Mouse (Mus musculus) ovary, adult 18-20 months (tissue): ENCODE results near the gene Pyroxd2.

Source experiments
- DNase-seq: peaks from one replicate; pipeline ENCODE4 v3.0.0; 2022; ENCODE audit warnings: low spot score, mixed read lengths

Gene Pyroxd2

DNA sequence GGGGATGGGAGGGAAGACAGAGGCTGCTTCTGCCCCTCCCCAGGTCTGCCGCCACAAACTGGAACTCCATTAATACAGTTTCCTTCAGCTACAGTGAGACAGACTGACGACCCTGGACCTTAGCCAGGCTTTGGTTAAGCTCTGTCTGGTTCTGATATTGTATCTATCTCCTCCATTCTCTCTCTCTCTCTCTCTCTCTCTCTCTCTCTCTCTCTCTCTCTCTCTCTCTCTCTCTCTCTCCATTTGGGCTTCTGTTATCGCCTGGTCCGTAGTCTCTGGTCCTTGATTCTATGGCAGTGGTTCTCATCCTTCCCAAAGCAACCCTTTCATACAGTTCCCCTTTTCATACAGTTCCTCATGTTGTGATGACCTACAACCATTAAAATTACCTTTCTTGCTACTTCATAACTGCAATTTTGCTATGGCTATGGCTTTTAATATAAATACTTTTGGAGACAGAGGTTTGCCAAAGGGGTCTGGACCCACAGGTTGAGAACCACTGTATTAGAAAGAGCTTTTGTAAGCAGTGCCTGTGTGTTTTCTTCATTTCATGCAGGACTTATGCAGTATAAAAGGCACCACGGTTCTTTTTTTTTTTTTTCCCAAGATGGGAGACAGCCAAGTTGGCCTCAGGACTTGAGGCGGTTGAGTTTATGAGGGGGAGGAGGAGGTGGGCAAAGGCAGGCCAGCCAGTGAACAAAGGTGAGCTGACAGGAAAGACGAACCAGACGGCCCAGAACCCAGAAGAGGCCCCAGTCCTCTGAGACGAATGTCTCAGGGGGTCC lies 7.3 kb downstream of the Pyroxd2 start:
- DNase-seq = no peak

GRCm38 (mm10) chr19:42744162-42744586 lies 8.4 kb downstream of the Pyroxd2 start:
- DNase-seq = no peak

GRCm38 (mm10) chr19:42743261-42743660 lies 9.3 kb downstream of the Pyroxd2 start:
- DNase-seq = no peak

GRCm38 (mm10) chr19:42741884-42742283 lies 10.7 kb downstream of the Pyroxd2 start:
- DNase-seq = no peak

- no peak for DNase-seq
Measured at GRCm38 (mm10) chr19:42740163-42740899, 12.2 kb downstream of the Pyroxd2 start.

GRCm38 (mm10) chr19:42739734-42740133 lies 12.8 kb downstream of the Pyroxd2 start:
- DNase-seq = no peak

DNA sequence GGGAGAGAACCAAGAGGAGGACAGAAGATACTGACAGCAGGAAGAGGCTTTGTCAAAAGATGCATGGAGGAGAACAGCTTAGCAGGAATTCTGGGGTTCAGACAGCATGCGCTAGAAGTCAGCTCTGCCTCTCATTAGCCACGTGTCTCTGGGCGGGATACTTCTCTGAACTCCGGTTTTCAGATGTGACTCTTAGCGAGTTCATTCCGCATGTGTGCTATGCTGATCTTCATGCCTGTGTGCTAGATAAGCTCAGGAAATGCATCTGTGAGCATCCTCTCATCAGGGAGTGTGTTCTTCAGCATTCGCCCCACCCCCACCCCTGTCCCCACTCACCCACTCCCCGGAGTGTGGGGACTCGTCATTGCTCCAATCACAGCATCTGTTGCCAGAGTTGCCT lies 14.8 kb downstream of the Pyroxd2 start:
- DNase-seq = no peak

- no peak for DNase-seq
Measured at GRCm38 (mm10) chr19:42734982-42735381, 17.6 kb downstream of the Pyroxd2 start.

DNA sequence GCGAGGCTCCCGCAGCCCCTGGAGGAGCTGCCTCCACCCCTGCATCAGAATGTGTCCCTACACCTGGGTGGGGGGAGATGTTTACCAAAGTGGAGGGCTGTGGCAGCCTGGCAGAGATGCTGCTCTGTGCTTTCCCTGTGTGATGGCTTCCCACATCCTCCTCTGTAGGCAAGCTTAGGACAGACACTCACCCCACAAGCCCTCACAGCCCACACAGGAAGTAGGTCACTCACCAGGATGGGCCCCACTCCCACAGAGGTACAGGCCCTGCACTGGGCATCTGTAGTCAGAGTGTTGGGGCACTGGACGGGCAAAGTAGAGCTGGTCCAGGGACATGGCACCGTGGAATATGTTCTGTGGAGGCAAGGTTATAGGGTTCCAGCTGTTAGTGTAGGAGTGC lies 25.2 kb downstream of the Pyroxd2 start:
- DNase-seq = no peak

GRCm38 (mm10) chr19:42726766-42727165 lies 25.8 kb downstream of the Pyroxd2 start:
- no peak for DNase-seq

DNA sequence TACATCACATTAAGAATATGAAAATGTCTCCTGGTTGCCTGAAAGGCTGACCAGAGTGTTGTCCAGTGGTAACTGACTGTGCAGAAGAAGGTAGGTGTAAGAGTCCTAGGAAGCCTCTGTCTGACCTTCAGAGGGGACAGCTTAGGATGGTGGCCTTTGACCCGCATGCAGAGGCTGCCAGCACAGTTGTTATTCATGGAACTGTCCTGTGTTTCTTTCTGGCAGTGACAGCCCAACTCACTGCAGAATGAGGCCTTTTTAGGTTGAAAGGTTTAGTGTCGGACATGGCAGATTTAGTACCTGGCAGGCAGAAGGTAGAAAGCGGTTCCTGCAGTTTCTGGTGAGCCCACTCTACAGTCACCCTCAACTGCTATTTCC lies 26.6 kb downstream of the Pyroxd2 start:
- DNase-seq = no peak

DNA sequence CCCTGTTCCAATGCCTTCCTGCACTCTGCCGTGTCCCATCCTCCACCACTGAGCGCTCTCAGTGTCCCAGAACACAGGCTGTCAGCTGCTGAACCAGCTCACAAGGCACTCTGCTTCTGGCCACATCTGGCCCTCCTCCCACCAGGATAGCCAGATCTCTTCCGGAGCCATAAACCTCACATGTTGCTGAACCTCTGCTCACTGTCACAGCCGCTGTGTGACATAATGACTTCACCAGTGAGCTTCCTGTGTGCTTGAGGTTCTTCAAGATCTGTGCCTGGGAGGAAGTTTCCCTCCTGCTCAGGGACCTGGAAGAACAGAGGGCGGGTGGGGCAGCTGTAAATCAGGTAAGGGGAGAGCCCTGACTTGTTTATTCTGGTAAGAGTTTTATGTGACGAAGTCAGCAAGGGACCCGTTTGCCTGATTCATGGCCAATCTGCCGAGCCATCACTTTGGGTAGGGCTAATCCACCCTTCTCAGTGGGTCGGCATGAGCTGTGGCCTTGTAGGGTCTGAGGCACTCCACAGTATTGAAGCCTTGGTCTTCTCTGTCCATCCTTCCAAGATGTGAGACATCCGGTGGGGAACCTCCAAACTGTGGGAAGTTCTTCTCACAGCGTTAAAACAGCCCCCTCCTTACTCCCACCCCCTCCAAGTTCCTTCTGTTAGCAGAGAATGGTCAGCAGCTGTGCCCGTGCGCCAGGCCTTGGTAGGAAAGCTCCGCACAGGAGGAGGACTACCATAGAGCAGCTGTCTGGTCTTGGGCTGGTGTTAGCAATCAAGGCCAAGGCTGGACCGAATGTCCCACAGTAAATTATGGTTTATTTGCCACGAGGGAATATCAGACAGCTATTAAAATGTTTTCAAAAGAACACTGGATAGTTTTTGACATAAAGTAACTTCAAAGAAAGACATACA lies 27.3 kb downstream of the Pyroxd2 start:
- DNase-seq = no peak

DNA sequence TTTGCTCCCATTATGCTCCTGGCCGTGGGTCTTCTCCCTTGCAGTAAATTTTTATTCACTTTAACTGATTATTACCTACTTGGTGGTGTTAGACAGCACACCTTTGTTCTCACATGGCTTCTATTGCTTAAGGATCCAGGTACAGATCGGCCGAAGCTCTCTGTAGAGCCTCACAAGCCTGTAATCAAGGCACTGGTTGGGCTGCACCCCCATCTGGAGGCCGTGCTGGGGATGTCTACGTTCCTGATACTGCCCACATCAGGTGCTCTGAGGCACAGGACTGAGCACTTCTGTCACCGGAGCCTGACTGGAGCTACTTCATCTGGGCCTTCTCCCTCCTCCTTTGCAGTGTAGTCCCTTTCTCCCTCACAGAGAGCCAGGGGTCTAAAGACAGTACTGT lies 29.3 kb downstream of the Pyroxd2 start:
- no peak for DNase-seq

GRCm38 (mm10) chr19:42722500-42722899 lies 30.1 kb downstream of the Pyroxd2 start:
- no peak for DNase-seq

- DNase-seq = no peak
Measured at GRCm38 (mm10) chr19:42718101-42718500, 34.5 kb downstream of the Pyroxd2 start.

GRCm38 (mm10) chr19:42717668-42718067 lies 34.9 kb downstream of the Pyroxd2 start:
- no peak for DNase-seq

GRCm38 (mm10) chr19:42716507-42716906 lies 36.1 kb downstream of the Pyroxd2 start:
- DNase-seq = no peak

DNA sequence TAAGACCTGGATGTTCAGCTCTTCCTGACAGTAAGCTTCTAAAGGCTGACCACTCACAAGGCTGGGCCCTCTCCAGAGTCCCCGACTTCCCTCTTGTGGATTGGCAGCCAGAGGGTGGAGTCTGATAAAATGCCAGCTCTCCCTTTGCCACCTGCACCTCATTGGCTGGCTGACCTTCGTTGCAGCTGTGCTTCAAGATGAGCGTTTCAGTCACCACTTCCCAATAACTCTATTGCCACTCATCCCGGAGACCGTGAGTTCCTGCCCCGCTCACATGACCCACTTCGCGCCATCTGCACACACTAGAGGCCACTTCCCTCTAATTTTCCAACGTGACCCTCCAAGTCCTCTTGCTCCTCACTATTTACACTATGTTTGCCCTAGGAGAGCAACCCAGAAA lies 38.8 kb downstream of the Pyroxd2 start:
- DNase-seq = no peak

DNA sequence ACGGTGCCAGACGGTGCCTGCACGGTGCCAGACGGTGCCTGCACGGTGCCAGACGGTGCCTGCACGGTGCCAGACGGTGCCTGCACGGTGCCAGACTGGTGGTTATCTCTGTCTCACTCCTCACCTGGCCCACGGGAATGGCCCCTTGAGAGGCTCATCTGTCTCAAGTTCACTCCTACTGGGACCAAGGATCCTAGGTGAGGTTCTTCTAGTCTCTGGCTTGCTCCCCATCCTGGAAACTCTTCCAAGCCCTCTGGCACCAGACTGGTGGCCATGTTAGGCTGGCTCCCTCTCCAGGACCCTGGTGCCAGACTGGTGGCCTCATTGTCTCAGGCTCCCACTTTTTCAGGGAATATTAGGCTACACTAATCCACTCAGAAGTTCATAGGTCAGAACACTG lies 53.1 kb downstream of the Pyroxd2 start:
- no peak for DNase-seq

- no peak for DNase-seq
Measured at GRCm38 (mm10) chr19:42698576-42698975, 54.0 kb downstream of the Pyroxd2 start.

DNA sequence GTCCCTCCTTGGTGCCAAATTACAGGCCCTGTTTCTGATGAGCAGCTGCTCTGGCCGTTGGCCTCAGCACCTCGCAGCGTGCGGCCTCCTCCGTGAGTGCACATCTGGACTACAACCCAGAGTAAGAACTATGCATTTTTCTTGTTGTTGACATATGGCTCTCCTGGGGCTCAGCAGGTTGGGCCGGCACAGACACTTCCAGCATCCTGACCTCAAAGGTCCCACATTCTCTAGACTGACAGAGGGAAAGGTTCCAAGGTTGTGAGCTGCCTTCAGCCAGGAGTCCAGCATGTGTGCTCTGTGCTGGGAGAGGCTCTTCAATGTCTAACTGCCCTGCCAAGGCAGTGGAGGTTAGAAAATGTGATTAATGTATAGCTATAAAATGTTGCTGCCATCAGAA lies 55.2 kb downstream of the Pyroxd2 start:
- no peak for DNase-seq

- DNase-seq = no peak
Measured at GRCm38 (mm10) chr19:42690256-42690655, 62.3 kb downstream of the Pyroxd2 start.
